Mouse (Mus musculus): Measurements from ENCODE around the gene Hnf4a. TPM values are rescaled to one million over a fixed set of nuclear protein-coding genes. Genes with fewer than 3 reads are reported as not detected.
"Not testable (repeated sequence)": the region's sequence is repeated elsewhere in the genome, so short reads cannot be mapped to it uniquely, and the experiment has no call there.

Hnf4a gene
- polyA plus RNA-seq (2015; fragmentation: Nextera tagmentation; extraction: Ambion mirVana), result 0.20 and 0.71 TPM in 2 replicates

GRCm38 (mm10) chr2:163506300-163507004 is at the start of gene Hnf4a:
Gene Hnf4a (plus strand): TSS chr2:163506808.
- Histone ChIP-seq H3K27ac (replicated peaks) (no peak within 1 kb of the TSS), H3K27me3 (replicated peaks) (no peaks in the 10 kb centered on the region), H3K9me3 (no peaks in the 10 kb centered on the region), H3K4me3 (no peak within 1 kb of the TSS), H3K4me2 (no peak within 1 kb of the TSS), H3K9ac (no peak within 1 kb of the TSS), H3K4me1 (no peaks in the 10 kb centered on the region), H3K36me3 (no peaks in the 10 kb centered on the region)
- 75% methylated on average over 10 of the region's 10 CpGs for WGBS
- ATAC-seq (ENCODE audit: extremely low read depth, insufficient number of reproducible peaks, low FRiP score, low TSS enrichment), result no peak

GRCm38 (mm10) chr2:163458539-163459265 is 47.9 kb upstream of the Hnf4a start:
- Histone ChIP-seq H3K4me3 (no peak overlapping the region), H3K27ac (replicated peaks) (no peak overlapping the region)

GRCm38 (mm10) chr2:163459380-163459779 is 47.2 kb upstream of the Hnf4a start:
- no peak for ATAC-seq (ENCODE audit: extremely low read depth, insufficient number of reproducible peaks, low FRiP score, low TSS enrichment)
- 26% methylated on average over 10 of the region's 10 CpGs for WGBS
- Histone ChIP-seq H3K27me3 (replicated peaks) (peaks cover 36% of the 10 kb centered on the region), H3K9ac (no peak overlapping the region), H3K4me2 (peak overlapping the region; percentile 49), H3K4me3 (no peak overlapping the region), H3K36me3 (no peaks in the 10 kb centered on the region), H3K27ac (replicated peaks) (no peak overlapping the region), H3K9me3 (no peaks in the 10 kb centered on the region), H3K4me1 (peaks cover 35% of the 10 kb centered on the region)

More at GRCm38 (mm10) chr2:163458539-163459265, 47.9 kb upstream of the Hnf4a start:
- H3K9ac ChIP-seq, result no peak overlapping the region
- H3K27me3 ChIP-seq (replicated peaks), result peaks cover 36% of the 10 kb centered on the region
- H3K4me2 ChIP-seq, result peak overlapping the region; percentile 49
- WGBS, result 29% methylated on average over 27 of the region's 27 CpGs
- peak; percentile 63; the same call in 1 of the 2 replicates for ATAC-seq (ENCODE audit: extremely low read depth, insufficient number of reproducible peaks, low FRiP score, low TSS enrichment)
- peaks cover 28% of the 10 kb centered on the region for H3K4me1 ChIP-seq
- no peaks in the 10 kb centered on the region for H3K9me3 ChIP-seq
- H3K36me3 ChIP-seq, result no peaks in the 10 kb centered on the region

GRCm38 (mm10) chr2:163460622-163461021 is 46.0 kb upstream of the Hnf4a start:
- ATAC-seq (ENCODE audit: extremely low read depth, insufficient number of reproducible peaks, low FRiP score, low TSS enrichment), result no peak
- Histone ChIP-seq H3K4me3 (no peak overlapping the region), H3K9me3 (no peaks in the 10 kb centered on the region), H3K27ac (replicated peaks) (no peak overlapping the region), H3K27me3 (replicated peaks) (peaks cover 36% of the 10 kb centered on the region), H3K4me1 (peaks cover 48% of the 10 kb centered on the region), H3K4me2 (no peak overlapping the region), H3K9ac (no peak overlapping the region), H3K36me3 (no peaks in the 10 kb centered on the region)
- 91% methylated on average over 8 of the region's 8 CpGs for WGBS

- H3K9ac ChIP-seq; H3K27ac ChIP-seq (replicated peaks); H3K9me3 ChIP-seq; ATAC-seq (ENCODE audit: extremely low read depth, insufficient number of reproducible peaks, low FRiP score, low TSS enrichment); H3K4me2 ChIP-seq; H3K4me3 ChIP-seq; H3K36me3 ChIP-seq: not testable (repeated sequence)
- Histone ChIP-seq H3K27me3 (replicated peaks) (peaks cover 36% of the 10 kb centered on the region), H3K4me1 (peaks cover 54% of the 10 kb centered on the region)
- 88% methylated on average over 9 of the region's 9 CpGs for WGBS
Observed at GRCm38 (mm10) chr2:163461307-163461706, 45.3 kb upstream of the Hnf4a start.

GRCm38 (mm10) chr2:163462386-163462785 is 44.2 kb upstream of the Hnf4a start:
- Histone ChIP-seq H3K9me3 (no peaks in the 10 kb centered on the region), H3K4me2 (no peak overlapping the region), H3K4me3 (no peak overlapping the region), H3K9ac (no peak overlapping the region), H3K4me1 (peaks cover 61% of the 10 kb centered on the region), H3K27me3 (replicated peaks) (peaks cover 29% of the 10 kb centered on the region), H3K27ac (replicated peaks) (no peak overlapping the region), H3K36me3 (peaks cover 6% of the 10 kb centered on the region)
- 53% methylated on average over 5 of the region's 5 CpGs for WGBS
- no peak for ATAC-seq (ENCODE audit: extremely low read depth, insufficient number of reproducible peaks, low FRiP score, low TSS enrichment)

GRCm38 (mm10) chr2:163462801-163463200 is 43.8 kb upstream of the Hnf4a start:
- Histone ChIP-seq H3K9ac (no peak overlapping the region), H3K36me3 (peaks cover 9% of the 10 kb centered on the region), H3K4me1 (peaks cover 61% of the 10 kb centered on the region), H3K27ac (replicated peaks) (no peak overlapping the region), H3K27me3 (replicated peaks) (peaks cover 25% of the 10 kb centered on the region), H3K4me2 (no peak overlapping the region), H3K9me3 (no peaks in the 10 kb centered on the region), H3K4me3 (no peak overlapping the region)
- no peak for ATAC-seq (ENCODE audit: extremely low read depth, insufficient number of reproducible peaks, low FRiP score, low TSS enrichment)
- WGBS, result 53% methylated on average over 11 of the region's 11 CpGs

- peaks cover 14% of the 10 kb centered on the region for H3K36me3 ChIP-seq
- 53% methylated on average over 10 of the region's 10 CpGs for WGBS
- no peak for ATAC-seq (ENCODE audit: extremely low read depth, insufficient number of reproducible peaks, low FRiP score, low TSS enrichment)
- no peak overlapping the region for H3K9ac ChIP-seq
- H3K4me3 ChIP-seq, result no peak overlapping the region
- H3K27me3 ChIP-seq (replicated peaks), result peaks cover 20% of the 10 kb centered on the region
- H3K4me2 ChIP-seq, result no peak overlapping the region
- peak overlapping the region; percentile 12; the same call in 1 of the 2 replicates for H3K27ac ChIP-seq (replicated peaks)
- H3K4me1 ChIP-seq, result peaks cover 60% of the 10 kb centered on the region
- H3K9me3 ChIP-seq, result no peaks in the 10 kb centered on the region
Observed at GRCm38 (mm10) chr2:163463251-163463769, 43.3 kb upstream of the Hnf4a start.

GRCm38 (mm10) chr2:163463998-163464397 is 42.6 kb upstream of the Hnf4a start:
- Histone ChIP-seq H3K27me3 (replicated peaks) (peaks cover 13% of the 10 kb centered on the region), H3K4me1 (peaks cover 53% of the 10 kb centered on the region), H3K27ac (replicated peaks) (peak overlapping the region; percentile 81), H3K9ac (peak overlapping the region; percentile 37; the same call in 1 of the 2 replicates), H3K36me3 (peaks cover 21% of the 10 kb centered on the region), H3K9me3 (no peaks in the 10 kb centered on the region), H3K4me2 (peak overlapping the region; percentile 39; the same call in 1 of the 2 replicates), H3K4me3 (no peak overlapping the region)
- ATAC-seq (ENCODE audit: extremely low read depth, insufficient number of reproducible peaks, low FRiP score, low TSS enrichment), result no peak
- WGBS, result 42% methylated on average over 4 of the region's 4 CpGs

- Histone ChIP-seq H3K4me3 (no peak overlapping the region), H3K36me3 (peaks cover 27% of the 10 kb centered on the region), H3K4me1 (peaks cover 48% of the 10 kb centered on the region), H3K27ac (replicated peaks) (peak overlapping the region; percentile 81), H3K27me3 (replicated peaks) (peaks cover 7% of the 10 kb centered on the region), H3K9ac (peak overlapping the region; percentile 37; the same call in 1 of the 2 replicates), H3K4me2 (peak overlapping the region; percentile 39), H3K9me3 (no peaks in the 10 kb centered on the region)
- peak; percentile 6; the same call in 1 of the 2 replicates for ATAC-seq (ENCODE audit: extremely low read depth, insufficient number of reproducible peaks, low FRiP score, low TSS enrichment)
- WGBS, result 33% methylated on average over 6 of the region's 6 CpGs
Observed at GRCm38 (mm10) chr2:163464562-163464961, 42.0 kb upstream of the Hnf4a start.

GRCm38 (mm10) chr2:163466771-163467170 is 39.8 kb upstream of the Hnf4a start:
- Histone ChIP-seq H3K4me2 (no peak overlapping the region), H3K27ac (replicated peaks) (no peak overlapping the region), H3K9ac (no peak overlapping the region), H3K4me3 (no peak overlapping the region), H3K27me3 (replicated peaks) (no peaks in the 10 kb centered on the region), H3K4me1 (peaks cover 56% of the 10 kb centered on the region), H3K36me3 (peaks cover 30% of the 10 kb centered on the region), H3K9me3 (no peaks in the 10 kb centered on the region)
- WGBS, result 63% methylated on average over 8 of the region's 8 CpGs
- ATAC-seq (ENCODE audit: extremely low read depth, insufficient number of reproducible peaks, low FRiP score, low TSS enrichment), result no peak
